Mouse (Mus musculus): ENCODE results near the gene Hist3h2ba. TPM values are rescaled to one million over a fixed set of nuclear protein-coding genes. Genes with fewer than 3 reads are reported as not detected.

Gene Hist3h2ba
- 177 and 223 TPM in 2 replicates for polyA plus RNA-seq (2016; fragmentation: Nextera tagmentation; extraction: Ambion mirVana)

GRCm38 (mm10) chr11:58948542-58949479 lies at the start of gene Hist3h2ba:
TSS of gene Hist3h2ba (plus strand) at chr11:58948920.
- peak; percentile 89 for ATAC-seq (ENCODE audit: low FRiP score, low read depth)
- Histone ChIP-seq H3K36me3 (no peaks in the 10 kb centered on the region), H3K4me1 (peaks cover 26% of the 10 kb centered on the region), H3K4me3 (peak within 1 kb of the TSS; percentile 68), H3K27me3 (no peaks in the 10 kb centered on the region; the same call in 1 of the 2 replicates), H3K27ac (replicated peaks) (peak within 1 kb of the TSS; percentile 99), H3K4me2 (replicated peaks) (peak within 1 kb of the TSS; percentile 58), H3K9ac (replicated peaks) (peak within 1 kb of the TSS; percentile 97), H3K9me3 (no peaks in the 10 kb centered on the region)
- under 1% methylated on average over 42 of the region's 48 CpGs for WGBS

GRCm38 (mm10) chr11:58901080-58901479 lies 47.6 kb upstream of the Hist3h2ba start:
- ATAC-seq (ENCODE audit: low FRiP score, low read depth) = no peak
- Histone ChIP-seq H3K9ac (replicated peaks) (no peak overlapping the region), H3K4me3 (no peak overlapping the region), H3K4me2 (replicated peaks) (no peak overlapping the region), H3K27ac (replicated peaks) (no peak overlapping the region), H3K36me3 (peaks cover 21% of the 10 kb centered on the region), H3K4me1 (peaks cover 8% of the 10 kb centered on the region; the same call in 1 of the 2 replicates), H3K9me3 (no peaks in the 10 kb centered on the region), H3K27me3 (no peaks in the 10 kb centered on the region)

GRCm38 (mm10) chr11:58903511-58904409 lies 45.0 kb upstream of the Hist3h2ba start, which contains the start of gene Zfp39:
TSS of gene Zfp39 (minus strand) at chr11:58904225.
- Histone ChIP-seq H3K27ac (replicated peaks) (peak within 1 kb of the TSS; percentile 81), H3K4me1 (peaks cover 8% of the 10 kb centered on the region; the same call in 1 of the 2 replicates), H3K36me3 (peaks cover 18% of the 10 kb centered on the region), H3K4me3 (peak within 1 kb of the TSS; percentile 77), H3K9ac (replicated peaks) (peak within 1 kb of the TSS; percentile 84), H3K27me3 (no peaks in the 10 kb centered on the region), H3K4me2 (replicated peaks) (peak within 1 kb of the TSS; percentile 71), H3K9me3 (no peaks in the 10 kb centered on the region)
- ATAC-seq (ENCODE audit: low FRiP score, low read depth) = peak; percentile 97
- under 1% methylated on average over 40 of the region's 40 CpGs for WGBS

- Histone ChIP-seq H3K4me3 (peak overlapping the region; percentile 77), H3K9ac (replicated peaks) (no peak overlapping the region), H3K4me1 (peaks cover 8% of the 10 kb centered on the region; the same call in 1 of the 2 replicates), H3K4me2 (replicated peaks) (peak overlapping the region; percentile 71), H3K27me3 (no peaks in the 10 kb centered on the region), H3K9me3 (no peaks in the 10 kb centered on the region), H3K27ac (replicated peaks) (no peak overlapping the region), H3K36me3 (peaks cover 15% of the 10 kb centered on the region)
- peak; percentile 42; the same call in 1 of the 2 replicates for ATAC-seq (ENCODE audit: low FRiP score, low read depth)
- 4% methylated on average over 8 of the region's 8 CpGs for WGBS
Measured at GRCm38 (mm10) chr11:58904410-58904718, 44.4 kb upstream of the Hist3h2ba start.

GRCm38 (mm10) chr11:58904838-58905237 lies 43.9 kb upstream of the Hist3h2ba start:
- H3K4me2 ChIP-seq (replicated peaks) = peak overlapping the region; percentile 71; the same call in 1 of the 2 replicates
- peaks cover 14% of the 10 kb centered on the region for H3K36me3 ChIP-seq
- ATAC-seq (ENCODE audit: low FRiP score, low read depth) = no peak
- WGBS = 38% methylated on average over 6 of the region's 6 CpGs
- H3K4me1 ChIP-seq = peaks cover 8% of the 10 kb centered on the region; the same call in 1 of the 2 replicates
- H3K27me3 ChIP-seq = no peaks in the 10 kb centered on the region
- H3K9ac ChIP-seq (replicated peaks) = no peak overlapping the region
- no peaks in the 10 kb centered on the region for H3K9me3 ChIP-seq
- H3K4me3 ChIP-seq = no peak overlapping the region
- no peak overlapping the region for H3K27ac ChIP-seq (replicated peaks)

GRCm38 (mm10) chr11:58913776-58914175 lies 34.9 kb upstream of the Hist3h2ba start:
- 78% methylated on average over 1 of the region's 1 CpGs for WGBS
- no peak overlapping the region for H3K27ac ChIP-seq (replicated peaks)

GRCm38 (mm10) chr11:58914461-58915028 lies 34.2 kb upstream of the Hist3h2ba start:
- Histone ChIP-seq H3K27ac (replicated peaks) (no peak overlapping the region), H3K9ac (replicated peaks) (peak overlapping the region; percentile 41; the same call in 1 of the 2 replicates), H3K4me3 (peak overlapping the region; percentile 24), H3K36me3 (no peaks in the 10 kb centered on the region), H3K9me3 (no peaks in the 10 kb centered on the region), H3K27me3 (no peaks in the 10 kb centered on the region; the same call in 1 of the 2 replicates), H3K4me2 (replicated peaks) (peak overlapping the region; percentile 51), H3K4me1 (0 out of 2 replicates have a peak, but pooled peaks cover 4% of the 10 kb centered on the region)
- no peak for ATAC-seq (ENCODE audit: low FRiP score, low read depth)
- 18% methylated on average over 17 of the region's 17 CpGs for WGBS

More at GRCm38 (mm10) chr11:58913776-58914175, 34.9 kb upstream of the Hist3h2ba start:
- H3K9ac ChIP-seq (replicated peaks) = no peak overlapping the region
- no peak overlapping the region for H3K4me2 ChIP-seq (replicated peaks)
- 0 out of 2 replicates have a peak, but pooled peaks cover 4% of the 10 kb centered on the region for H3K4me1 ChIP-seq
- H3K9me3 ChIP-seq = no peaks in the 10 kb centered on the region
- no peak overlapping the region for H3K4me3 ChIP-seq
- no peaks in the 10 kb centered on the region for H3K36me3 ChIP-seq
- ATAC-seq (ENCODE audit: low FRiP score, low read depth) = no peak
- H3K27me3 ChIP-seq = no peaks in the 10 kb centered on the region; the same call in 1 of the 2 replicates

- no peak overlapping the region for H3K4me2 ChIP-seq (replicated peaks)
- no peak overlapping the region for H3K9ac ChIP-seq (replicated peaks)
- WGBS = 58% methylated on average over 14 of the region's 14 CpGs
- no peak for ATAC-seq (ENCODE audit: low FRiP score, low read depth)
- H3K36me3 ChIP-seq = no peaks in the 10 kb centered on the region
- no peak overlapping the region for H3K4me3 ChIP-seq
- H3K4me1 ChIP-seq = 0 out of 2 replicates have a peak, but pooled peaks cover 4% of the 10 kb centered on the region
- no peak overlapping the region for H3K27ac ChIP-seq (replicated peaks)
- H3K27me3 ChIP-seq = no peaks in the 10 kb centered on the region; the same call in 1 of the 2 replicates
- H3K9me3 ChIP-seq = no peaks in the 10 kb centered on the region
Measured at GRCm38 (mm10) chr11:58916879-58917744, 31.6 kb upstream of the Hist3h2ba start.

- WGBS = 91% methylated on average over 12 of the region's 12 CpGs
- H3K9me3 ChIP-seq = no peaks in the 10 kb centered on the region
- no peak within 1 kb of the TSS for H3K4me3 ChIP-seq
- H3K4me2 ChIP-seq (replicated peaks) = no peak within 1 kb of the TSS
- ATAC-seq (ENCODE audit: low FRiP score, low read depth) = no peak
- 0 out of 2 replicates have a peak, but pooled peaks cover 4% of the 10 kb centered on the region for H3K4me1 ChIP-seq
- H3K27me3 ChIP-seq = no peaks in the 10 kb centered on the region; the same call in 1 of the 2 replicates
- H3K36me3 ChIP-seq = no peaks in the 10 kb centered on the region
- H3K27ac ChIP-seq (replicated peaks) = no peak within 1 kb of the TSS
- H3K9ac ChIP-seq (replicated peaks) = no peak within 1 kb of the TSS
Measured at GRCm38 (mm10) chr11:58917745-58918366, 30.9 kb upstream of the Hist3h2ba start, which contains the start of gene Btnl10. TSS of gene Btnl10 (plus strand) at chr11:58917908.

GRCm38 (mm10) chr11:58918759-58919158 lies 30.0 kb upstream of the Hist3h2ba start:
- Histone ChIP-seq H3K27ac (replicated peaks) (no peak overlapping the region), H3K4me3 (no peak overlapping the region), H3K36me3 (no peaks in the 10 kb centered on the region), H3K4me1 (0 out of 2 replicates have a peak, but pooled peaks cover 4% of the 10 kb centered on the region), H3K27me3 (no peaks in the 10 kb centered on the region; the same call in 1 of the 2 replicates), H3K9me3 (no peaks in the 10 kb centered on the region), H3K4me2 (replicated peaks) (no peak overlapping the region), H3K9ac (replicated peaks) (no peak overlapping the region)
- ATAC-seq (ENCODE audit: low FRiP score, low read depth) = no peak
- 83% methylated on average over 5 of the region's 5 CpGs for WGBS

Data from midbrain, embryonic 12.5 days (tissue).